Mouse (Mus musculus): Measurements from ENCODE around the gene U2af1. TPM values are rescaled to one million over a fixed set of nuclear protein-coding genes. Genes with fewer than 3 reads are reported as not detected.
A peak's percentile ranks its signal among the peaks of the same experiment; 100 is the strongest.
"Not testable (repeated sequence)": the region's sequence is repeated elsewhere in the genome, so short reads cannot be mapped to it uniquely, and the experiment has no call there.

The U2af1 gene
- total RNA-seq, 2 experiments from 2014 or later = 145 to 150 TPM

- DNase-seq = no peak
These were observed 35.6 kb downstream of the U2af1 start for GRCm38 (mm10) chr17:31623101-31623500.

GRCm38 (mm10) chr17:31613086-31613755, 45.5 kb downstream of the U2af1 start:
- DNase-seq = no peak

GRCm38 (mm10) chr17:31609895-31610294, 48.8 kb downstream of the U2af1 start:
- no peak for DNase-seq

- DNase-seq = not testable (repeated sequence)
These were observed 49.5 kb downstream of the U2af1 start for GRCm38 (mm10) chr17:31609173-31609572.

GRCm38 (mm10) chr17:31607256-31607951, 51.3 kb downstream of the U2af1 start:
- DNase-seq = no peak

- no peak for DNase-seq
These were observed 52.3 kb downstream of the U2af1 start for GRCm38 (mm10) chr17:31606424-31606823.

- DNase-seq = peak; percentile 43
These were observed 60.1 kb downstream of the U2af1 start for GRCm38 (mm10) chr17:31598593-31598992.

GRCm38 (mm10) chr17:31597957-31598356, 60.7 kb downstream of the U2af1 start:
- DNase-seq = no peak

Other genes starting within 250 kb of the U2af1 start
- gene Wdr4, start 138.9 kb downstream of the U2af1 start, total RNA-seq (2021) = 10 to 100 TPM; 22.9 to 28.0 TPM
- gene Ndufv3, start 138.8 kb downstream of the U2af1 start, total RNA-seq (2021) = 100 to 1,000 TPM; 637 to 664 TPM
- 10 to 100 TPM; 15.4 to 21.8 TPM for gene Pknox1, start 94.2 kb downstream of the U2af1 start, total RNA-seq (2021)
- 10 to 100 TPM; 17.8 to 39.9 TPM for gene Cbs, start 21.7 kb downstream of the U2af1 start, total RNA-seq (2021)
- not detected for gene Cryaa, start 18.9 kb upstream of the U2af1 start, total RNA-seq (2021)
- gene Sik1, start 196.9 kb upstream of the U2af1 start, total RNA-seq (2021) = 100 to 1,000 TPM in 1 of 2 experiments, 10 to 100 TPM in 1; 25.4 to 112 TPM